In the genomic region with DNA sequence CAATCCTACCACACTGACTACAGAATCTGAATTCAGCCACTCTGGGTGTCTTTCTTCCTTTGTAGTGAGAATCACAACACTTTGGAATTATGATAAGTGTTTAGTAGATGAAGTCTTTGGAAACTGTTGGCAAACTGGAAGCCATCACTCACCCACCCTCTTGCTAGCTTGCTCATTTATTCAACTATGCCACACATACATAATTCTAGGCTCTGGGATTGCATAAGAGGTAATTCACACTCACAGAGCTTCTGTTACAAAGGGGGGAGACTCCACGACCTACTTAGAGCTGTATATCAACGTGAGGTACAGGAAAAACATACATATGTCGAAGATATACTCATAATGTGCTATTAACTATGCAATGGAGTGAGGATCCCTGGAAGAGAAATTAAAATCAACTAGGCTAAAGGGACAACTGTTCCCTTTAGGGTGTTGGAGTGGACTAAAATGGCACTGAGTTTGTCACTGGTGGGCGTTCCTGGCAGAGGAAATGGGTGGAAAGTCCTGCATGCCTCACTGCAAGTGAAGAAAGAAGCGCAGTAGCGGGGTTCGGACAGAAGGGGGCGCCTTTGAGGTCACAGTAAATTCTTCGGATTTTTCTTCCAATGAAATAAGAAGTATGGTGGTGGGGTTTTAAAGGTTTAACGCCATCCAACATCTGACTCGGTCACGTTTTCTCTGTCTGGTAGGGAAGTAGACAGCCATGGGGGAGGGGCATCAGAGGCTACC, we compare ENCODE assay signal across 12 mouse cellular contexts. TPM values are rescaled to one million over a fixed set of nuclear protein-coding genes. Genes with fewer than 3 reads are reported as not detected.
DNase-seq lines count a peak whose midpoint lies in the region; ATAC-seq and TF ChIP-seq lines count a peak whose summit lies in the region.
"Had no signal": no experiment of that assay in that cellular context is flagged by ENCODE, and none has a peak within 500 bp of the region (broad histone marks: within the 10 kb centered on the region; RNA-seq: fewer than 3 reads in every experiment).

No protein-coding gene starts in this region.

- peak; percentile 37 for TF ChIP-seq CTCF in forebrain, postnatal 0 days (IDR thresholded peaks at IDR 0.05; ENCODE audit: low read depth)

- no peaks in the 10 kb centered on the region for H3K9me3 ChIP-seq in forebrain, postnatal 0 days (ENCODE audit: low read length)
- H3K9me3 ChIP-seq in forebrain, embryonic 11.5 days (ENCODE audit: control insufficient read depth, low read length), result no peaks in the 10 kb centered on the region
- H3K9me3 ChIP-seq: embryonic facial prominence, embryonic 12.5 days had no signal

- H3K4me1 ChIP-seq in forebrain, postnatal 0 days (ENCODE audit: insufficient read depth), result peaks cover 6% of the 10 kb centered on the region
- peaks cover 8% of the 10 kb centered on the region for H3K4me1 ChIP-seq in forebrain, embryonic 11.5 days (replicated peaks; ENCODE audit: control insufficient read depth, insufficient read depth, low read length)

- H3K27me3 ChIP-seq in forebrain, postnatal 0 days (ENCODE audit: insufficient read depth, low read length), result no peaks in the 10 kb centered on the region
- no peaks in the 10 kb centered on the region for H3K27me3 ChIP-seq in forebrain, embryonic 11.5 days (ENCODE audit: control insufficient read depth, insufficient read depth, low read length)
- H3K27me3 ChIP-seq: embryonic facial prominence, embryonic 12.5 days had no signal

- no peak for ATAC-seq in forebrain, postnatal 0 days
- no peak for ATAC-seq in forebrain, embryonic 11.5 days (replicated peaks; ENCODE audit: low FRiP score)
- ATAC-seq in granulocyte monocyte progenitor cell, adult 5-6 weeks (replicated peaks; ENCODE audit: poor library complexity, severe bottlenecking), result no peak

- H3K9ac ChIP-seq in forebrain, postnatal 0 days, result no peak overlapping the region
- H3K9ac ChIP-seq in forebrain, embryonic 11.5 days (ENCODE audit: low read length), result no peak overlapping the region
- H3K9ac ChIP-seq: embryonic facial prominence, embryonic 12.5 days had no signal

- no peak overlapping the region for H3K4me3 ChIP-seq in forebrain, postnatal 0 days (ENCODE audit: low read depth, low read length)
- no peak overlapping the region for H3K4me3 ChIP-seq in forebrain, embryonic 11.5 days (ENCODE audit: low read depth, low read length)
- H3K4me3 ChIP-seq: embryonic facial prominence, embryonic 12.5 days had no signal

- no peak overlapping the region for H3K27ac ChIP-seq in forebrain, postnatal 0 days (ENCODE audit: low read depth, low read length)
- no peak overlapping the region for H3K27ac ChIP-seq in forebrain, embryonic 11.5 days (ENCODE audit: low read depth, low read length)
- H3K27ac ChIP-seq: embryonic facial prominence, embryonic 12.5 days had no signal

- no peak overlapping the region for H3K4me2 ChIP-seq in forebrain, postnatal 0 days (ENCODE audit: low read depth)
- no peak overlapping the region for H3K4me2 ChIP-seq in forebrain, embryonic 11.5 days (ENCODE audit: low read depth, low read length, severe bottlenecking)
- H3K4me2 ChIP-seq: embryonic facial prominence, embryonic 12.5 days; heart, embryonic 11.5 days; midbrain, embryonic 11.5 days had no signal

- DNase-seq in forebrain, postnatal 0 days, result no peak
- no peak for DNase-seq in forebrain, embryonic 11.5 days (ENCODE audit: low spot score)
- peak; percentile 16 for DNase-seq in lung, postnatal 36 days
- no peak for DNase-seq in lung, postnatal 25 days (ENCODE audit: low spot score)
- DNase-seq in adrenal gland, postnatal 25 days, result peak; percentile 36
- DNase-seq in testis, postnatal 14 days (ENCODE audit: low spot score), result peak; percentile 23
- DNase-seq in gastrocnemius, postnatal 25 days, result no peak

- WGBS in forebrain, postnatal 0 days, result 73% methylated on average over 12 of the region's 12 CpGs
- 64% methylated on average over 12 of the region's 12 CpGs for WGBS in forebrain, embryonic 11.5 days

- H3K36me3 ChIP-seq in forebrain, postnatal 0 days (ENCODE audit: insufficient read depth), result no peaks in the 10 kb centered on the region
- no peaks in the 10 kb centered on the region for H3K36me3 ChIP-seq in forebrain, embryonic 11.5 days (ENCODE audit: control insufficient read depth, insufficient read depth, low read length)
- H3K36me3 ChIP-seq: embryonic facial prominence, embryonic 12.5 days had no signal

RNA-seq across cellular contexts. Expression of a gene that starts 44.0 kb away (rescaled TPM):
- total RNA-seq in forebrain, postnatal 0 days (2014; rRNA removed), result 0.14 and 2.8 TPM in 2 replicates
- polyA plus RNA-seq in forebrain, postnatal 0 days (2015; fragmentation: Nextera tagmentation; extraction: Ambion mirVana), result 1.5 and 1.8 TPM in 2 replicates
- 1.6 and 1.7 TPM in 2 replicates for polyA plus RNA-seq in forebrain, embryonic 11.5 days (2014; fragmentation: Nextera tagmentation; extraction: Ambion mirVana)
- not detected in 2 replicates for total RNA-seq in adrenal gland, postnatal 25 days (2021)
- not detected for total RNA-seq in gastrocnemius, postnatal 25 days (2021)
- not detected in 2 replicates for total RNA-seq in granulocyte monocyte progenitor cell, adult 5-6 weeks (2014; fragmentation: Nextera tagmentation)
- total RNA-seq in granulocyte monocyte progenitor cell, adult 5-6 weeks (2017), result 0.98 TPM in 1 of 2 replicates, not detected in the other
- total RNA-seq: layer of hippocampus, postnatal 25 days had no signal

RNA-seq across cellular contexts. Expression of a gene that starts 45.0 kb away (rescaled TPM):
- total RNA-seq in forebrain, postnatal 0 days (2014; rRNA removed), result 0.15 and 0.38 TPM in 2 replicates
- polyA plus RNA-seq in forebrain, postnatal 0 days (2015; fragmentation: Nextera tagmentation; extraction: Ambion mirVana), result 0.45 and 0.84 TPM in 2 replicates
- 0.24 and 0.73 TPM in 2 replicates for polyA plus RNA-seq in forebrain, embryonic 11.5 days (2014; fragmentation: Nextera tagmentation; extraction: Ambion mirVana)
- total RNA-seq in adrenal gland, postnatal 25 days (2021), result not detected in 2 replicates
- total RNA-seq in gastrocnemius, postnatal 25 days (2021), result not detected
- total RNA-seq in granulocyte monocyte progenitor cell, adult 5-6 weeks (2014; fragmentation: Nextera tagmentation), result not detected in 2 replicates
- total RNA-seq in granulocyte monocyte progenitor cell, adult 5-6 weeks (2017), result not detected in 2 replicates

Comparison
In these comparisons a context has a peak if more than half of its experiments do, and no peak if none do; other contexts are left out.
1. DNase-seq: peak in lung, postnatal 36 days (single experiment), adrenal gland, postnatal 25 days (single experiment) and testis, postnatal 14 days (single experiment); none in forebrain, postnatal 0 days (single experiment), forebrain, embryonic 11.5 days (single experiment), lung, postnatal 25 days (single experiment) and gastrocnemius, postnatal 25 days (single experiment).